Mouse (Mus musculus) myocyte (in vitro differentiated cells): ENCODE measurements around the gene Pou5f1. TPM values are rescaled to one million over a fixed set of nuclear protein-coding genes. Genes with fewer than 3 reads are reported as not detected.

Experiments
- H3K27me3 ChIP-seq: one replicate; pipeline ENCODE4 v1.6.1; 2011; ENCODE audit not compliant: control insufficient read depth, insufficient read depth, insufficient read length
- H3K36me3 ChIP-seq: one replicate; pipeline ENCODE4 v1.6.1; 2011; ENCODE audit not compliant: control insufficient read depth, insufficient read depth
- H3K4me2 ChIP-seq: one replicate; pipeline ENCODE4 v1.6.1; 2011; ENCODE audit warnings: low read depth, control low read depth
- H3K4me3 ChIP-seq: one replicate; pipeline ENCODE4 v1.5.1; 2011; ENCODE audit warnings: mild to moderate bottlenecking, control low read depth, moderate library complexity
- H3K79me2 ChIP-seq: one replicate; pipeline ENCODE4 v1.6.1; 2011; ENCODE audit not compliant: control insufficient read depth, insufficient read depth
- H3ac ChIP-seq: one replicate; pipeline ENCODE4 v1.6.1; 2011; ENCODE audit not compliant: control insufficient read depth, insufficient read length
- CEBPB ChIP-seq: IDR thresholded peaks from 2 replicates; pipeline ENCODE4 v1.6.1; 2011; ENCODE audit warnings: mild to moderate bottlenecking, moderate library complexity; ENCODE audit not compliant: poor library complexity, insufficient read depth, severe bottlenecking
- E2F4 ChIP-seq: IDR thresholded peaks from one replicate; pipeline ENCODE4 v1.6.1; 2011; ENCODE audit warnings: mild to moderate bottlenecking, control low read depth, moderate library complexity; ENCODE audit not compliant: insufficient read depth
- MAX ChIP-seq: IDR thresholded peaks from one replicate; pipeline ENCODE4 v1.6.1; 2011; ENCODE audit warnings: low read depth, mild to moderate bottlenecking, control low read depth
- MYOD1 ChIP-seq, 3 experiments: IDR thresholded peaks; one replicate each; pipeline ENCODE4 v1.6.1; 2011; ENCODE audit warnings: control low read depth in 2 of 3, low read depth in 2 of 3, mild to moderate bottlenecking in 2 of 3, moderate library complexity in 1 of 3; ENCODE audit not compliant: insufficient read length in 2 of 3, control insufficient read depth in 1 of 3
- MYOG ChIP-seq, 3 experiments: IDR thresholded peaks; one replicate each; pipeline ENCODE4 v1.6.1; 2011; ENCODE audit warnings: control low read depth in 2 of 3, low read depth in 2 of 3, mild to moderate bottlenecking in 2 of 3; ENCODE audit not compliant: insufficient read length in 2 of 3, control insufficient read depth in 1 of 3, insufficient read depth in 1 of 3
- POLR2A ChIP-seq: IDR thresholded peaks from one replicate; pipeline ENCODE4 v1.6.1; 2011; ENCODE audit warnings: low read depth, mild to moderate bottlenecking, control low read depth, moderate library complexity; ENCODE audit not compliant: insufficient read length
- POLR2AphosphoS2 ChIP-seq: IDR thresholded peaks from one replicate; pipeline ENCODE4 v1.6.1; 2011; ENCODE audit warnings: low read depth, control low read depth; ENCODE audit not compliant: insufficient read length
- REST ChIP-seq: IDR thresholded peaks from one replicate; pipeline ENCODE4 v1.6.1; 2011; ENCODE audit warnings: mild to moderate bottlenecking, control low read depth, moderate library complexity; ENCODE audit not compliant: insufficient read depth, insufficient read length
- SRF ChIP-seq: IDR thresholded peaks from one replicate; pipeline ENCODE4 v1.6.1; 2011; ENCODE audit warnings: low read depth; ENCODE audit not compliant: control insufficient read depth, insufficient read length
- TCF12 ChIP-seq: IDR thresholded peaks from one replicate; pipeline ENCODE4 v1.6.1; 2011; ENCODE audit warnings: mild to moderate bottlenecking, control low read depth; ENCODE audit not compliant: poor library complexity, insufficient read depth, severe bottlenecking
- TCF3 ChIP-seq: IDR thresholded peaks from one replicate; pipeline ENCODE4 v1.6.1; 2011; ENCODE audit warnings: low read depth, control low read depth; ENCODE audit not compliant: insufficient read length
- USF1 ChIP-seq: IDR thresholded peaks from one replicate; pipeline ENCODE4 v1.6.1; 2011; ENCODE audit warnings: low read depth, mild to moderate bottlenecking, control low read depth, moderate library complexity
- polyA plus RNA-seq: library from polyadenylated mRNA; unstranded; fragments of >200 nt; fragmentation: generic; extraction: Trizol; gene quantifications from one replicate; pipeline ENCODE4 v1.2.1, GENCODE M21; 2012; ENCODE audit warnings: missing spikeins

Gene Pou5f1
- polyA plus RNA-seq, 1 experiment: not detected

- TF ChIP-seq POLR2AphosphoS2 (no peak), MYOD1 (IDR thresholded peaks at IDR 0.05; ENCODE audit: control insufficient read depth in 1 of 3, insufficient read length in 2 of 3, low read depth in 2 of 3) (no peak), REST (no peak), E2F4 (no peak), TCF12 (no peak), POLR2A (no peak), SRF (no peak), MYOG (IDR thresholded peaks at IDR 0.05; ENCODE audit: control insufficient read depth in 1 of 3, insufficient read depth in 1 of 3, insufficient read length in 2 of 3, low read depth in 2 of 3) (no peak), TCF3 (no peak), MAX (no peak), USF1 (no peak), CEBPB (no peak)
- Histone ChIP-seq H3ac (no peak overlapping the region), H3K79me2 (peaks cover 4% of the 10 kb centered on the region), H3K4me3 (no peak overlapping the region), H3K27me3 (no peaks in the 10 kb centered on the region), H3K4me2 (peak overlapping the region; percentile 81), H3K36me3 (peaks cover 5% of the 10 kb centered on the region)
Observed at GRCm38 (mm10) chr17:35514756-35515155, 8.9 kb downstream of the Pou5f1 start.

GRCm38 (mm10) chr17:35515911-35516640 lies 10.3 kb downstream of the Pou5f1 start:
- H3K27me3 ChIP-seq: no peaks in the 10 kb centered on the region
- peak overlapping the region; percentile 32 for H3ac ChIP-seq
- H3K79me2 ChIP-seq: peaks cover 4% of the 10 kb centered on the region
- TF ChIP-seq E2F4 (no peak), TCF12 (no peak), CEBPB (no peak)
- H3K4me2 ChIP-seq: peak overlapping the region; percentile 81
- H3K4me3 ChIP-seq: peak overlapping the region; percentile 73
- H3K36me3 ChIP-seq: peaks cover 5% of the 10 kb centered on the region

GRCm38 (mm10) chr17:35516652-35517500 lies 11.1 kb downstream of the Pou5f1 start, which contains the start of the genes Tcf19 and Cchcr1:
TSS of gene Tcf19 (minus strand) at chr17:35516824.
TSS of gene Cchcr1 (plus strand) at chr17:35517100.
- no peaks in the 10 kb centered on the region for H3K27me3 ChIP-seq
- peaks cover 5% of the 10 kb centered on the region for H3K36me3 ChIP-seq
- H3K79me2 ChIP-seq: peaks cover 4% of the 10 kb centered on the region
- H3K4me3 ChIP-seq: peak within 1 kb of the TSS; percentile 73
- peak within 1 kb of the TSS; percentile 55 for H3ac ChIP-seq
- H3K4me2 ChIP-seq: peak within 1 kb of the TSS; percentile 81
- peak; percentile 79 for TF ChIP-seq E2F4
- no peak for TF ChIP-seq MYOD1 (IDR thresholded peaks at IDR 0.05; ENCODE audit: control insufficient read depth in 1 of 3, insufficient read length in 2 of 3, low read depth in 2 of 3)
- no peak for TF ChIP-seq REST
- TF ChIP-seq POLR2A: peak; percentile 35

GRCm38 (mm10) chr17:35517526-35517925 lies 11.7 kb downstream of the Pou5f1 start:
- H3K4me3 ChIP-seq: peak overlapping the region; percentile 73
- H3K27me3 ChIP-seq: no peaks in the 10 kb centered on the region
- peaks cover 5% of the 10 kb centered on the region for H3K36me3 ChIP-seq
- peak overlapping the region; percentile 73 for H3K4me2 ChIP-seq
- TF ChIP-seq REST: no peak
- TF ChIP-seq TCF12: no peak
- TF ChIP-seq MAX: no peak
- TF ChIP-seq MYOG (IDR thresholded peaks at IDR 0.05; ENCODE audit: control insufficient read depth in 1 of 3, insufficient read depth in 1 of 3, insufficient read length in 2 of 3, low read depth in 2 of 3): no peak
- TF ChIP-seq USF1: no peak
- no peak for TF ChIP-seq CEBPB
- no peak for TF ChIP-seq E2F4
- peak overlapping the region; percentile 55 for H3ac ChIP-seq
- H3K79me2 ChIP-seq: peaks cover 4% of the 10 kb centered on the region

- H3K36me3 ChIP-seq: no peaks in the 10 kb centered on the region
- no peaks in the 10 kb centered on the region for H3K79me2 ChIP-seq
- H3K4me2 ChIP-seq: no peak overlapping the region
- TF ChIP-seq REST (no peak), POLR2A (no peak), CEBPB (no peak), MYOD1 (IDR thresholded peaks at IDR 0.05; ENCODE audit: control insufficient read depth in 1 of 3, insufficient read length in 2 of 3, low read depth in 2 of 3) (no peak), MYOG (IDR thresholded peaks at IDR 0.05; ENCODE audit: control insufficient read depth in 1 of 3, insufficient read depth in 1 of 3, insufficient read length in 2 of 3, low read depth in 2 of 3) (no peak), E2F4 (no peak), USF1 (no peak), MAX (no peak), POLR2AphosphoS2 (no peak), TCF12 (no peak), TCF3 (no peak), SRF (no peak)
- H3K27me3 ChIP-seq: no peaks in the 10 kb centered on the region
- H3ac ChIP-seq: no peak overlapping the region
- H3K4me3 ChIP-seq: no peak overlapping the region
Observed at GRCm38 (mm10) chr17:35524354-35524753, 18.5 kb downstream of the Pou5f1 start.
